Mouse (Mus musculus): Measurements from ENCODE around the gene Arhgap24. TPM values are rescaled to one million over a fixed set of nuclear protein-coding genes. Genes with fewer than 3 reads are reported as not detected.
A peak's percentile ranks its signal among the peaks of the same experiment; 100 is the strongest.

Gene Arhgap24
- total RNA-seq, 2 experiments from 2014 or later: 6.1 to 7.0 TPM

DNA sequence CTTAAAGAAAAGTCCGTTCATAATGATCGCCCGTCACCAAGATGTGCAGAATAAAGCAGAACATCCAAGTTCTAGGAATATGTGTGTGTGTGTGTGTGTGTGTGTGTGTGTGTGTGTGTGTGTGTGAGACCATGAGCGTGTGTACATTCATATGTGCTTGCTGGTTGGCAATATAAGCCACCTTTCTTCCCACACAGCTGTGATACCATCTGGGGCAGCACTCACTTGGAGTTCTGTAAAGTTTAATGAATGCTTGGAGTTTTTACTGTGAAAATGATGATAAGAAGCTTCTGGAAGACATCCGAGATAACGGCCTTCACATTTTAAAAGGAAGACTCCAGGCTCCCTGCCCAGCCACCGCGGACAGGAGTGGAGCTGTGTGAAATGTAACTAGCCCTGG, 465.4 kb downstream of the Arhgap24 start:
- DNase-seq (ENCODE audit: extremely low spot score in 1 of 2, low spot score in 1 of 2): peak in 1 of 2 experiments; percentile 45

- DNase-seq (ENCODE audit: extremely low spot score in 1 of 2, low spot score in 1 of 2): no peak
These were observed 466.0 kb downstream of the Arhgap24 start for GRCm38 (mm10) chr5:102947061-102947711.

Data from layer of hippocampus, postnatal 25 days (tissue).